Mouse (Mus musculus): ENCODE data around the gene Rpap3. TPM values are rescaled to one million over a fixed set of nuclear protein-coding genes. Genes with fewer than 3 reads are reported as not detected.

Gene Rpap3
- total and polyA plus RNA-seq, 3 experiments: 43.1 to 73.7 (median 69.1) TPM

- Histone ChIP-seq H3K9ac (ENCODE audit: insufficient read depth, low read depth) (no peak overlapping the region), H3K4me3 (replicated peaks in 1 of 3; ENCODE audit: low read depth in 2 of 3, low read length in 2 of 3, poor library complexity in 1 of 3) (no peak overlapping the region), H3K27ac (ENCODE audit: insufficient read depth, low read depth) (no peak overlapping the region), H3K4me2 (ENCODE audit: insufficient read depth, low read depth, poor library complexity, severe bottlenecking) (no peak overlapping the region), H3K9me3 (replicated peaks; ENCODE audit: low read length) (no peaks in the 10 kb centered on the region), H3K4me1 (ENCODE audit: control insufficient read depth in 1 of 2, insufficient read depth in 2 of 2) (no peaks in the 10 kb centered on the region), H3K36me3 (replicated peaks in 1 of 2; ENCODE audit: control insufficient read depth in 1 of 2, insufficient read depth in 1 of 2, low read length in 1 of 2) (peaks cover 64 to 89% of the 10 kb centered on the region in 2 experiments), H3K79me2 (replicated peaks; ENCODE audit: control insufficient read depth, extremely low read depth, insufficient read depth, poor library complexity, severe bottlenecking) (no peaks in the 10 kb centered on the region), H3K27me3 (replicated peaks) (no peaks in the 10 kb centered on the region)
- TF ChIP-seq CHD2 (IDR thresholded peaks at IDR 0.05; ENCODE audit: low read length): no peak
- TF ChIP-seq JUND (conservative IDR thresholded peaks at IDR 0.05; ENCODE audit: low read depth, low read length): no peak
- no peak for TF ChIP-seq MYC (IDR thresholded peaks at IDR 0.05; ENCODE audit: low read depth, low read length)
- TF ChIP-seq ETS1 (conservative IDR thresholded peaks at IDR 0.05; ENCODE audit: low read depth, low read length): no peak
- no peak for TF ChIP-seq USF1 (IDR thresholded peaks at IDR 0.05; ENCODE audit: low read depth, low read length)
- no peak for TF ChIP-seq E2F4 (IDR thresholded peaks at IDR 0.05; ENCODE audit: insufficient replicate concordance, low read depth, low read length)
- no peak for TF ChIP-seq ZC3H11A (IDR thresholded peaks at IDR 0.05; ENCODE audit: low read depth, low read length)
- no peak for TF ChIP-seq RCOR1 (conservative IDR thresholded peaks at IDR 0.05; ENCODE audit: low read depth, low read length)
- dilution Hi-C loops (cut with MboI; ENCODE audit: extremely low pct_ligation_motif_present, extremely low pct_unique_long_range_greater_than_20kb, low sequenced_read_pairs) (no loop called here), in situ Hi-C loops (cut with MboI; ENCODE audit: low pct_ligation_motif_present, low pct_unique_long_range_greater_than_20kb, low sequenced_read_pairs) (no loop called here)
- DNase-seq (ENCODE audit: extremely low read depth): no peak
Measured at GRCm38 (mm10) chr15:97675927-97676326, 29.7 kb downstream of the Rpap3 start.

DNA sequence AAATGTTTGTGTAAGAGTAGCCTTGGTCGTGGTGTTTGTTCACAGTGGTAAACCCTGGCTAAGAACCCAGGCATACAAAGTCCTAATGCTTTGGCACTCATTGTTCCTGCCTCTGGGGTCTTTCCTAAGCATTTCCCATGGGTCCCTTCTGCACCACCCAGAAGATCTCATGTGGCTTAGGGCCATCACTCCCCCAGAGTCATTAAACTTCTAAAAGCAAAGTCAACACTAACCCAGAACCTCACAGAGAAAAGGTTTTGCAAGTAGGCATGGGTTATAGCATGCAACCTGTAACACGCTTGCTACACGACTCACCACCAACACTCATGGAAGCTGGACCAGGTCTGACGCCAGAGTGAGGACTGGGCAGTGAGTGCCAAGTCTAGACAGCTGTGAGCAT lies 31.2 kb downstream of the Rpap3 start:
- dilution Hi-C loops (cut with MboI; ENCODE audit: extremely low pct_ligation_motif_present, extremely low pct_unique_long_range_greater_than_20kb, low sequenced_read_pairs): no loop called here
- H3K9ac ChIP-seq (ENCODE audit: insufficient read depth, low read depth): no peak overlapping the region
- H3K4me3 ChIP-seq (replicated peaks in 1 of 3; ENCODE audit: low read depth in 2 of 3, low read length in 2 of 3, poor library complexity in 1 of 3): no peak overlapping the region
- H3K27ac ChIP-seq (ENCODE audit: insufficient read depth, low read depth): no peak overlapping the region
- no peaks in the 10 kb centered on the region for H3K9me3 ChIP-seq (replicated peaks; ENCODE audit: low read length)
- DNase-seq (ENCODE audit: extremely low read depth): no peak
- H3K79me2 ChIP-seq (replicated peaks; ENCODE audit: control insufficient read depth, extremely low read depth, insufficient read depth, poor library complexity, severe bottlenecking): no peaks in the 10 kb centered on the region
- H3K36me3 ChIP-seq (replicated peaks in 1 of 2; ENCODE audit: control insufficient read depth in 1 of 2, insufficient read depth in 1 of 2, low read length in 1 of 2): peaks cover 55 to 76% of the 10 kb centered on the region in 2 experiments
- H3K4me2 ChIP-seq (ENCODE audit: insufficient read depth, low read depth, poor library complexity, severe bottlenecking): no peak overlapping the region
- no peaks in the 10 kb centered on the region for H3K4me1 ChIP-seq (ENCODE audit: control insufficient read depth in 1 of 2, insufficient read depth in 2 of 2)
- in situ Hi-C loops (cut with MboI; ENCODE audit: low pct_ligation_motif_present, low pct_unique_long_range_greater_than_20kb, low sequenced_read_pairs): loop anchor here (25.0 kb wide), 1 partner anchor 1263 kb away; the partner anchor contains the start of gene Tuba1b
- no peak for TF ChIP-seq CTCF (conservative IDR thresholded peaks at IDR 0.05 in 1 of 2, IDR thresholded peaks at IDR 0.05 in 1 of 2; ENCODE audit: low read depth in 2 of 2, low read length in 2 of 2)
- no peak for TF ChIP-seq MAFK (IDR thresholded peaks at IDR 0.05; ENCODE audit: insufficient replicate concordance, low read length)
- TF ChIP-seq SIN3A (IDR thresholded peaks at IDR 0.05; ENCODE audit: low read length): no peak
- no peak for TF ChIP-seq TCF12 (IDR thresholded peaks at IDR 0.05; ENCODE audit: low read depth, low read length)
- no peak for TF ChIP-seq TBP (conservative IDR thresholded peaks at IDR 0.05; ENCODE audit: low read depth, low read length)
- no peak for TF ChIP-seq MEF2A (IDR thresholded peaks at IDR 0.05; ENCODE audit: borderline replicate concordance, low read depth, low read length)
- TF ChIP-seq MAZ (IDR thresholded peaks at IDR 0.05; ENCODE audit: low read depth, low read length): no peak
- no peak for TF ChIP-seq MXI1 (IDR thresholded peaks at IDR 0.05; ENCODE audit: low read depth, low read length)
- TF ChIP-seq ZKSCAN1 (IDR thresholded peaks at IDR 0.05; ENCODE audit: borderline replicate concordance, low read depth, low read length): no peak
- TF ChIP-seq E2F4 (IDR thresholded peaks at IDR 0.05; ENCODE audit: insufficient replicate concordance, low read depth, low read length): no peak
- no peak for TF ChIP-seq ZMIZ1 (IDR thresholded peaks at IDR 0.05; ENCODE audit: low read depth, low read length)
- no peak for TF ChIP-seq EP300 (IDR thresholded peaks at IDR 0.05; ENCODE audit: low read length)
- no peaks in the 10 kb centered on the region for H3K27me3 ChIP-seq (replicated peaks)
